Mouse (Mus musculus): ENCODE results near the gene Eprs.

DNA sequence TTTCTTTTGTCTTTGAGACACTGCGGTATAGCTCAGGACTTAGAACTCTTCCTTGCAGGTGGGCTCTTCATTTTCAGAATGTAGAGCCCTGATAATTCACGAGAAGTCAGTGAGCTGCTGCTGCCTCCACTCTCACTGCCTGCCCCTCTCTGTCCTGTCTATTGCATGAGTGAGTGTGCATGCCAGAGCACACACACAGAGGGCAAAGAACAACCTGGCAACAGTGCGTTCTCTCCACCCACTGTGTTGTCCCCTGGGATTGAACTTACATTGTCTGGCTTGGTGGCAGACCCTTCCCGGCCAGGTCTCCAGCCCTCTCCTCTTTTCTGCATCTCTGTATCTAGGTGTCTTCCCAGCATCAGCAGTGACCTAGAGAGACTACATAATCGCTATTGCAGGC, 63.7 kb downstream of the Eprs start:
- TF ChIP-seq EP300 (IDR thresholded peaks at IDR 0.05) = no peak
- no peak for TF ChIP-seq CTCF (IDR thresholded peaks at IDR 0.05)

All from lung, postnatal 0 days (tissue).